Comparison of ENCODE assay signal across 9 mouse cellular contexts in genomic region chr10:67644280-67644679, GRCm38 (mm10).
DNase-seq lines count a peak whose midpoint lies in the region; ATAC-seq and TF ChIP-seq lines count a peak whose summit lies in the region.
"Had no signal": no experiment of that assay in that cellular context is flagged by ENCODE, and none has a peak within 500 bp of the region (broad histone marks: within the 10 kb centered on the region; RNA-seq: fewer than 3 reads in every experiment).

No protein-coding gene starts in this region.

- H3K9ac ChIP-seq in heart, postnatal 0 days (replicated peaks; ENCODE audit: low read depth, low read length), result no peak overlapping the region
- H3K9ac ChIP-seq in midbrain, postnatal 0 days (replicated peaks; ENCODE audit: low read length, poor library complexity, severe bottlenecking), result no peak overlapping the region
- H3K9ac ChIP-seq in forebrain, embryonic 11.5 days (ENCODE audit: low read length), result no peak overlapping the region
- H3K9ac ChIP-seq: liver, embryonic 13.5 days had no signal

- no peak overlapping the region for H3K4me2 ChIP-seq in heart, postnatal 0 days (ENCODE audit: low read depth, low read length)
- H3K4me2 ChIP-seq in midbrain, postnatal 0 days (ENCODE audit: low read depth, low read length, poor library complexity, severe bottlenecking), result no peak overlapping the region
- no peak overlapping the region for H3K4me2 ChIP-seq in forebrain, embryonic 11.5 days (ENCODE audit: low read depth, low read length, severe bottlenecking)
- H3K4me2 ChIP-seq: liver, embryonic 13.5 days had no signal

- no peak for TF ChIP-seq CTCF in heart, postnatal 0 days (IDR thresholded peaks at IDR 0.05; ENCODE audit: low read depth)
- TF ChIP-seq CTCF in midbrain, postnatal 0 days (IDR thresholded peaks at IDR 0.05), result no peak

- no peaks in the 10 kb centered on the region for H3K9me3 ChIP-seq in heart, postnatal 0 days (replicated peaks; ENCODE audit: control insufficient read depth, low read length)
- H3K9me3 ChIP-seq in midbrain, postnatal 0 days (ENCODE audit: low read length), result no peaks in the 10 kb centered on the region
- H3K9me3 ChIP-seq in forebrain, embryonic 11.5 days (ENCODE audit: control insufficient read depth, low read length), result no peaks in the 10 kb centered on the region
- H3K9me3 ChIP-seq: liver, embryonic 13.5 days had no signal

- 28% methylated on average over 1 of the region's 1 CpGs for WGBS in heart, postnatal 0 days
- WGBS in midbrain, postnatal 0 days, result 75% methylated on average over 1 of the region's 1 CpGs
- WGBS in forebrain, embryonic 11.5 days, result 86% methylated on average over 1 of the region's 1 CpGs

- H3K27ac ChIP-seq in heart, postnatal 0 days (ENCODE audit: low read depth), result peak overlapping the region; percentile 47; the same call in 1 of the 2 replicates
- no peak overlapping the region for H3K27ac ChIP-seq in midbrain, postnatal 0 days (ENCODE audit: low read depth, low read length)
- no peak overlapping the region for H3K27ac ChIP-seq in forebrain, embryonic 11.5 days (ENCODE audit: low read depth, low read length)
- H3K27ac ChIP-seq: liver, embryonic 13.5 days had no signal

- peaks cover 17% of the 10 kb centered on the region for H3K4me1 ChIP-seq in heart, postnatal 0 days (ENCODE audit: control insufficient read depth, insufficient read depth)
- H3K4me1 ChIP-seq in midbrain, postnatal 0 days (ENCODE audit: insufficient read depth, low read length), result peaks cover 6% of the 10 kb centered on the region
- 0 out of 2 replicates have a peak, but pooled peaks cover 4% of the 10 kb centered on the region for H3K4me1 ChIP-seq in forebrain, embryonic 11.5 days (replicated peaks; ENCODE audit: control insufficient read depth, insufficient read depth, low read length)

- H3K4me3 ChIP-seq in heart, postnatal 0 days (ENCODE audit: low read depth, low read length), result no peak overlapping the region
- H3K4me3 ChIP-seq in midbrain, postnatal 0 days (ENCODE audit: low read depth, low read length), result no peak overlapping the region
- no peak overlapping the region for H3K4me3 ChIP-seq in forebrain, embryonic 11.5 days (ENCODE audit: low read depth, low read length)
- H3K4me3 ChIP-seq: liver, embryonic 13.5 days had no signal

- no peak for TF ChIP-seq EP300 in heart, postnatal 0 days (IDR thresholded peaks at IDR 0.05; ENCODE audit: low read depth)

- DNase-seq in embryo, embryonic 10.5 days (ENCODE audit: low spot score), result peak; percentile 38
- no peak for DNase-seq in embryo, embryonic 10 days (ENCODE audit: low spot score)
- peak; percentile 40 for DNase-seq in MEL-GATA-1-ER (ENCODE audit: extremely low read depth, low read depth)
- peak; percentile 61 for DNase-seq in heart, postnatal 0 days (ENCODE audit: low spot score)
- no peak for DNase-seq in midbrain, postnatal 0 days (ENCODE audit: low spot score)
- DNase-seq in forebrain, embryonic 11.5 days (ENCODE audit: low spot score), result no peak
- no peak for DNase-seq in cerebellum, postnatal 14 days
- DNase-seq: liver, embryonic 13.5 days had no signal

- no peak for ATAC-seq in heart, postnatal 0 days (ENCODE audit: insufficient read depth, low read depth)
- ATAC-seq in megakaryocyte, adult 5-6 weeks (ENCODE audit: poor library complexity, severe bottlenecking), result peak; percentile 42
- ATAC-seq in midbrain, postnatal 0 days (ENCODE audit: low FRiP score), result no peak
- ATAC-seq in forebrain, embryonic 11.5 days (replicated peaks; ENCODE audit: low FRiP score), result no peak

- H3K36me3 ChIP-seq in heart, postnatal 0 days (replicated peaks; ENCODE audit: control insufficient read depth, insufficient read depth, low read length), result no peaks in the 10 kb centered on the region
- H3K36me3 ChIP-seq in midbrain, postnatal 0 days (ENCODE audit: insufficient read depth, low read length), result no peaks in the 10 kb centered on the region
- no peaks in the 10 kb centered on the region for H3K36me3 ChIP-seq in forebrain, embryonic 11.5 days (ENCODE audit: control insufficient read depth, insufficient read depth, low read length)
- H3K36me3 ChIP-seq: liver, embryonic 13.5 days had no signal

- no peaks in the 10 kb centered on the region for H3K27me3 ChIP-seq in heart, postnatal 0 days (ENCODE audit: control insufficient read depth, insufficient read depth, low read length)
- no peaks in the 10 kb centered on the region for H3K27me3 ChIP-seq in midbrain, postnatal 0 days (ENCODE audit: insufficient read depth, low read length)
- H3K27me3 ChIP-seq in forebrain, embryonic 11.5 days (ENCODE audit: control insufficient read depth, insufficient read depth, low read length), result no peaks in the 10 kb centered on the region; the same call in 1 of the 2 replicates
- H3K27me3 ChIP-seq: liver, embryonic 13.5 days had no signal

Comparison
In these comparisons a context has a peak if more than half of its experiments do, and no peak if none do; other contexts are left out.
1. DNase-seq: peak in embryo, embryonic 10.5 days (single experiment), MEL-GATA-1-ER (single experiment) and heart, postnatal 0 days (single experiment); none in embryo, embryonic 10 days (single experiment), midbrain, postnatal 0 days (single experiment), forebrain, embryonic 11.5 days (single experiment) and cerebellum, postnatal 14 days (0 of 2).